Mouse (Mus musculus) hindbrain, embryonic 15.5 days (tissue): ENCODE results near the gene Btbd35f27. TPM values are rescaled to one million over a fixed set of nuclear protein-coding genes. Genes with fewer than 3 reads are reported as not detected.
"Not testable (repeated sequence)": the region's sequence is repeated elsewhere in the genome, so short reads cannot be mapped to it uniquely, and the experiment has no call there.

ENCODE experiments used
- ATAC-seq: fragments of 200-750 bp; cut with Nextera tagmentation; 2 replicates; pipeline ENCODE4 v1.8.0; 2017; ENCODE audit warnings: low read depth, moderate number of reproducible peaks, moderate TSS enrichment; ENCODE audit not compliant: low FRiP score
- H3K27ac ChIP-seq: fragments of 300-500 bp; sonication (generic); replicated peaks from 2 replicates; pipeline ENCODE4 v1.5.1; 2015; ENCODE audit warnings: mild to moderate bottlenecking, inconsistent platforms
- H3K27me3 ChIP-seq: fragments of 300-500 bp; sonication (generic); 2 replicates; pipeline ENCODE4 v1.6.1; 2015; ENCODE audit warnings: control low read depth, inconsistent platforms
- H3K36me3 ChIP-seq: fragments of 300-500 bp; sonication (generic); 2 replicates; pipeline ENCODE4 v1.6.1; 2015; ENCODE audit warnings: control low read depth, inconsistent platforms
- H3K4me1 ChIP-seq: fragments of 300-500 bp; sonication (generic); replicated peaks from 2 replicates; pipeline ENCODE4 v1.6.1; 2015; ENCODE audit warnings: control low read depth, inconsistent platforms
- H3K4me2 ChIP-seq: fragments of 300-500 bp; sonication (generic); 2 replicates; pipeline ENCODE4 v1.6.1; 2015; ENCODE audit warnings: moderate library complexity, mild to moderate bottlenecking, inconsistent platforms
- H3K4me3 ChIP-seq: fragments of 300-500 bp; sonication (generic); 2 replicates; pipeline ENCODE4 v1.5.1; 2015; ENCODE audit warnings: mild to moderate bottlenecking, inconsistent platforms
- H3K9ac ChIP-seq: fragments of 300-500 bp; sonication (generic); 2 replicates; pipeline ENCODE4 v1.6.1; 2015; ENCODE audit warnings: inconsistent platforms
- H3K9me3 ChIP-seq: fragments of 300-500 bp; sonication (generic); 2 replicates; pipeline ENCODE4 v1.6.1; 2016; ENCODE audit warnings: control low read depth, inconsistent platforms
- WGBS: fragments of 180-500 bp; shearing (Covaris S2); methylation state at CpG from one replicate; pipeline ENCODE4 v1.1.7; 2015; 5-methylcytosine and 5-hydroxymethylcytosine counted together
- polyA plus RNA-seq: library from polyadenylated mRNA; unstranded; fragments of >200 nt; fragmentation: Nextera tagmentation; extraction: Ambion mirVana; gene quantifications from 2 replicates; pipeline ENCODE4 v1.2.1, GENCODE M21; 2015

Gene Btbd35f27
- not detected in 2 replicates for polyA plus RNA-seq

DNA sequence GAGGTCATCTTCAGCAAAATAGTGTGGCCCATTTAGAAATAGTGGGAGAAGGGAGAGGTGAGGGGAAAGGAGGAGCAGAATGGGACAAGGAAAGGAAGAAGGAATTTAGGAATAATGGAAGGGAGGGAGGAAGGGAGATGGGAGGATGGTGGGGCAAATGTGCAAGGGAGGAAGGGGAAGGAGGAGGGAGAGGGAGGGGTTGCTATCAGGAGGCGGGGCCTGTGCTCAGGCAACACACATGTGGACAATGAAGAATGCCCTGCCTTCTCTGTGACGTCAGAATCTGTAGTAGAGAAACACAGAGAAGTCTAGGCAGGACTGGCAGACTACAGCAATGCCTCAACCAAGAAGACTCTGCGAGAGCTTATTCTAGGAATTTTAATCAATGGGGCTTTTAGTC, at the start of gene Btbd35f27:
Gene Btbd35f27, plus strand, starts transcription at position 301 of the 400 bp plus-strand sequence.
- not testable (repeated sequence) for H3K27me3 ChIP-seq, H3K9ac ChIP-seq, H3K9me3 ChIP-seq, H3K4me3 ChIP-seq, H3K27ac ChIP-seq, ATAC-seq, H3K36me3 ChIP-seq, H3K4me2 ChIP-seq, H3K4me1 ChIP-seq
- 86% methylated on average over 2 of the region's 3 CpGs for WGBS

Other genes starting within 250 kb of the Btbd35f27 start
- not detected in 2 replicates for gene Btbd35f4, start 151.6 kb upstream of the Btbd35f27 start, polyA plus RNA-seq